Mouse (Mus musculus): Measurements from ENCODE around the gene Idh3b.

DNA sequence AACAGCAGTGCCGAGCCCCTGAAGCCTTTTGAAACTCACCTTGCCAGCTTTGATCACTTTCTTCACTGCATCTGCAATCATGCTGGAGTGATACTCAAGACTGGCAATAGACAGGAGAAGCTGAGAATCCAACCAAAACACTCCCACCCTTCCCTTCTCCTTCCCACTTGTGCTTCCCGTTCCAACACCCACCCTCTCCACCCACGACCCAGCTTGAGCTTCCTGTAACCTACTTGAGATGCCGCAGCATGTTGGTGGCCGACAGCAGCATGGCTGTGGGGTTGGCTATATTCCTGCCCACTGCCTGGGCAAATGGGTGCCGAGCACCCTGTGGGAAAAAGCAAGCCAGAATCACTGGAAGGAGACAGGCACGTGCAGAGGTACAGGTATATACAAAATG is 4.1 kb downstream of the Idh3b start:
- no peak for TF ChIP-seq CTCF (conservative IDR thresholded peaks at IDR 0.05; ENCODE audit: low read length)
- no peak for TF ChIP-seq NANOG (IDR thresholded peaks at IDR 0.05; ENCODE audit: borderline replicate concordance, low read length)
- no peak for TF ChIP-seq POU5F1 (IDR thresholded peaks at IDR 0.05; ENCODE audit: borderline replicate concordance, low read length)

Data from E14TG2a.4 (cell line).